Mouse (Mus musculus) forebrain, embryonic 12.5 days (tissue): Measurements from ENCODE around the gene Clic6. TPM values are rescaled to one million over a fixed set of nuclear protein-coding genes. Genes with fewer than 3 reads are reported as not detected.

Experiments used
- ATAC-seq: fragments of 200-750 bp; cut with Nextera tagmentation; 2 replicates; pipeline ENCODE4 v1.8.0; 2017; ENCODE audit warnings: moderate TSS enrichment; ENCODE audit not compliant: low FRiP score
- H3K27ac ChIP-seq: fragments of 300-500 bp; sonication (generic); 2 replicates; pipeline ENCODE4 v1.5.1; 2016; ENCODE audit warnings: mild to moderate bottlenecking
- H3K27me3 ChIP-seq: fragments of 300-500 bp; sonication (generic); 2 replicates; pipeline ENCODE4 v1.6.1; 2016; ENCODE audit warnings: mild to moderate bottlenecking
- H3K36me3 ChIP-seq: fragments of 300-500 bp; sonication (generic); replicated peaks from 2 replicates; pipeline ENCODE4 v1.6.1; 2016; ENCODE audit warnings: mild to moderate bottlenecking
- H3K4me1 ChIP-seq: fragments of 300-500 bp; sonication (generic); 2 replicates; pipeline ENCODE4 v1.6.1; 2016
- H3K4me2 ChIP-seq: fragments of 300-500 bp; sonication (generic); 2 replicates; pipeline ENCODE4 v1.6.1; 2016; ENCODE audit warnings: mild to moderate bottlenecking, moderate library complexity
- H3K4me3 ChIP-seq: fragments of 300-500 bp; sonication (generic); replicated peaks from 2 replicates; pipeline ENCODE4 v1.5.1; 2016; ENCODE audit warnings: mild to moderate bottlenecking
- H3K9ac ChIP-seq: fragments of 300-500 bp; sonication (generic); 2 replicates; pipeline ENCODE4 v1.6.1; 2016; ENCODE audit warnings: mild to moderate bottlenecking
- H3K9me3 ChIP-seq: fragments of 300-500 bp; sonication (generic); 2 replicates; pipeline ENCODE4 v1.6.1; 2016
- WGBS: fragments of 180-500 bp; shearing (Covaris S2); methylation state at CpG from one replicate; pipeline ENCODE4 v1.1.7; 2016; 5-methylcytosine and 5-hydroxymethylcytosine counted together
- polyA plus RNA-seq: library from polyadenylated mRNA; unstranded; fragments of >200 nt; fragmentation: Nextera tagmentation; extraction: Ambion mirVana; gene quantifications from 2 replicates; pipeline ENCODE4 v1.2.1, GENCODE M21; 2016

The Clic6 gene
- polyA plus RNA-seq, result 5.1 and 8.0 TPM in 2 replicates

DNA sequence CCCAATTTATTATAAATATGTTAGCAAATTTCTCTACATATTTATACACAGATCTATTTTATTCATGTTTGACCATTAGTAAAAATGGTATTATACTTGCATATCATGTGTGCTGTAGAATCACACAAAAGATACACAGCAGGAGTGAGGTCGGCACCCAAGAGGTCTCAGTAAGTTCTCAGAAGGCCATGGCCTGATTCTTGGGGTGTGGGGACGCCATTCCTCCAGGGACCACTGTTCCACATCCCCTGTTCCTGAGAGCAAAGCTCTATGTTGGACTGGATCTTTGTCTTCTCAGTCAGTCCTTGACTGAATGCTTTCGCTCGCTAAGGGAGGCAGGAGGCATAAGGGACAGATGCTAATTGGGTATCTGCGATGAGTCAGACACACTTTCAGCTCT is at the start of gene Clic6:
Gene Clic6, plus strand, starts transcription at position 301 of the 400 bp plus-strand sequence.
- Histone ChIP-seq H3K4me1 (no peaks in the 10 kb centered on the region), H3K4me3 (no peak within 1 kb of the TSS), H3K9me3 (no peaks in the 10 kb centered on the region), H3K4me2 (no peak within 1 kb of the TSS), H3K27me3 (0 out of 2 replicates have a peak, but pooled peaks cover 1% of the 10 kb centered on the region), H3K36me3 (no peaks in the 10 kb centered on the region), H3K27ac (no peak within 1 kb of the TSS), H3K9ac (no peak within 1 kb of the TSS)
- WGBS, result 83% methylated on average over 5 of the region's 5 CpGs
- ATAC-seq, result no peak

GRCm38 (mm10) chr16:92439775-92440174 is 45.8 kb upstream of the Clic6 start:
- no peak overlapping the region for H3K4me2 ChIP-seq
- H3K27me3 ChIP-seq, result no peaks in the 10 kb centered on the region
- no peaks in the 10 kb centered on the region for H3K9me3 ChIP-seq
- H3K36me3 ChIP-seq, result no peaks in the 10 kb centered on the region
- peaks cover 19% of the 10 kb centered on the region for H3K4me1 ChIP-seq
- H3K4me3 ChIP-seq, result no peak overlapping the region
- no peak overlapping the region for H3K27ac ChIP-seq
- no peak for ATAC-seq
- H3K9ac ChIP-seq, result no peak overlapping the region
- 67% methylated on average over 2 of the region's 2 CpGs for whole genome bisulfite sequencing

GRCm38 (mm10) chr16:92440229-92440628 is 45.3 kb upstream of the Clic6 start:
- Histone ChIP-seq H3K9me3 (no peaks in the 10 kb centered on the region), H3K27ac (no peak overlapping the region), H3K4me1 (peaks cover 19% of the 10 kb centered on the region), H3K36me3 (no peaks in the 10 kb centered on the region), H3K4me3 (no peak overlapping the region), H3K27me3 (no peaks in the 10 kb centered on the region), H3K9ac (no peak overlapping the region), H3K4me2 (no peak overlapping the region)
- 78% methylated on average over 7 of the region's 8 CpGs for WGBS
- no peak for ATAC-seq

DNA sequence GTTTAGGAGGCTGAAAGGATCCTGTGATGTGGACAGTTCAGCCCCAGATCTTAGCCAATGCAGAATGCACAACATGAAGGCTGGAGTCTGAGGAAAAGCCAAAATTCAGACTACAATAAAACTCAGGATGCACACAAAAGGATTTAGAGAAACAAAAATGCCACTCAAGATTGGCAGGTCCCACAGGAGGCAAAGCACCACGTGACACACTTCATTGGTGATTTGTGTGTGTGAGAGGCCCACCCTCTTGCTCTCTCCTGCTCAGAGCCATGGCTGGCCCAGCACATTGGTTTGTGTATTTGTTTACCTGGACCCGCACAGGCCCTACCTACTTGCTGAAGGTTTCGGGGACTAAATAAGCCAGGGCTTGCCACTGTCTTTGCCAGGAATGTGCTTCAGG is 44.3 kb upstream of the Clic6 start:
- H3K27me3 ChIP-seq, result no peaks in the 10 kb centered on the region
- no peak for ATAC-seq
- 70% methylated on average over 3 of the region's 3 CpGs for WGBS
- no peak overlapping the region for H3K4me2 ChIP-seq
- no peaks in the 10 kb centered on the region for H3K36me3 ChIP-seq
- H3K4me3 ChIP-seq, result no peak overlapping the region
- no peak overlapping the region for H3K27ac ChIP-seq
- no peaks in the 10 kb centered on the region for H3K9me3 ChIP-seq
- H3K4me1 ChIP-seq, result peaks cover 19% of the 10 kb centered on the region
- no peak overlapping the region for H3K9ac ChIP-seq

DNA sequence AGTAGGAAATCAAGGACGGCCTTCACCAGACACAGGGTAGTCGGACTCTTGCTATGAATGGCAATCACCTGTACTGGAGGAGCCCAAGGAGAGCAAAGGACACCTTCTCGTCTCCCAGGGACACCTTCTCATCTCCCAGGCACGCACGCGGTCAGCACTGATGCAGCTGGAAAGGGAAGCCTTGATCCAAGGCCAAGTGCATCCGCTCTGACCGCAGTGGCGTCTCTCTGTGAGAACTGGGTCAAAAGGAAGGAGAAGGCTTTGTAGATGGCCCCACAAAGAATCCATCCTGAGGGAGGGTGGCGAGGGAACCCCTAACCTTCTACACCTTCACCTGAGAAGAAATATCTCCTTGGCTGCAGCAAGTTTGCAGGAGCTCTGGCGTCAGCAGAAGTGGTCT is 43.4 kb upstream of the Clic6 start:
- ATAC-seq, result no peak
- 89% methylated on average over 11 of the region's 11 CpGs for WGBS

GRCm38 (mm10) chr16:92442946-92443345 is 42.6 kb upstream of the Clic6 start:
- 90% methylated on average over 4 of the region's 4 CpGs for WGBS
- H3K9me3 ChIP-seq, result no peaks in the 10 kb centered on the region
- no peak overlapping the region for H3K4me3 ChIP-seq
- H3K27me3 ChIP-seq, result no peaks in the 10 kb centered on the region
- no peaks in the 10 kb centered on the region for H3K36me3 ChIP-seq
- H3K9ac ChIP-seq, result no peak overlapping the region
- no peak overlapping the region for H3K27ac ChIP-seq
- no peak overlapping the region for H3K4me2 ChIP-seq
- ATAC-seq, result no peak
- peaks cover 19% of the 10 kb centered on the region for H3K4me1 ChIP-seq

More for the DNA sequence above, 43.4 kb upstream of the Clic6 start:
- Histone ChIP-seq H3K9me3 (no peaks in the 10 kb centered on the region), H3K9ac (no peak overlapping the region), H3K4me1 (peaks cover 19% of the 10 kb centered on the region), H3K27ac (no peak overlapping the region), H3K4me2 (no peak overlapping the region), H3K36me3 (no peaks in the 10 kb centered on the region), H3K27me3 (no peaks in the 10 kb centered on the region), H3K4me3 (no peak overlapping the region)

- Histone ChIP-seq H3K36me3 (0 out of 2 replicates have a peak, but pooled peaks cover under 1% of the 10 kb centered on the region), H3K4me1 (peaks cover 16% of the 10 kb centered on the region), H3K27me3 (no peaks in the 10 kb centered on the region), H3K9ac (no peak overlapping the region), H3K27ac (no peak overlapping the region), H3K9me3 (no peaks in the 10 kb centered on the region), H3K4me2 (no peak overlapping the region), H3K4me3 (no peak overlapping the region)
- WGBS, result 84% methylated on average over 13 of the region's 13 CpGs
- ATAC-seq, result no peak
These were observed 41.9 kb upstream of the Clic6 start for GRCm38 (mm10) chr16:92443644-92444113.

DNA sequence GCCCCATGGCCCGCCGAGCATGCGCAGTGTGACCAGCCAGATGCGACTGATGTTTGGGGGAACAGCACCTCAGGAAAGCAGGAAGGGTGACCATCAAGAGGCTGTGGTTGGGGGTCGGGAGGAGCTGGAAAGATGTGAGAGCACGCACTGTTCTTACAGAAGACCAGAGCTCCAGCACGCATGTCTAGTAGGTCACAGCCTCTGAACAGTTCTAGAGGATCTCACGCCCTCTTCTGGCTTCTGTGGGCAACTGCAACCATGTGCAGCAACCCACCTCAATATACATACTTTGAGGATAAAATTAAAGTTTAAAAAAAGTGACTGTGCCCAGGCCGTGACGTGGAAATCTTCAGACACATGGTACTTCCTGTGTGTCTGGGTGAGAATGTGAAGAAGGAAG is 40.2 kb upstream of the Clic6 start:
- Histone ChIP-seq H3K36me3 (peaks cover 7% of the 10 kb centered on the region; the same call in 1 of the 2 replicates), H3K4me1 (peaks cover 14% of the 10 kb centered on the region), H3K9ac (no peak overlapping the region), H3K27me3 (no peaks in the 10 kb centered on the region), H3K27ac (no peak overlapping the region), H3K4me2 (no peak overlapping the region), H3K4me3 (no peak overlapping the region), H3K9me3 (no peaks in the 10 kb centered on the region)
- ATAC-seq, result no peak; the same call in 1 of the 2 replicates
- 59% methylated on average over 10 of the region's 10 CpGs for whole genome bisulfite sequencing

- no peaks in the 10 kb centered on the region for H3K27me3 ChIP-seq
- WGBS, result 93% methylated on average over 14 of the region's 14 CpGs
- ATAC-seq, result no peak
These were observed 36.5 kb upstream of the Clic6 start for GRCm38 (mm10) chr16:92449080-92449479.

DNA sequence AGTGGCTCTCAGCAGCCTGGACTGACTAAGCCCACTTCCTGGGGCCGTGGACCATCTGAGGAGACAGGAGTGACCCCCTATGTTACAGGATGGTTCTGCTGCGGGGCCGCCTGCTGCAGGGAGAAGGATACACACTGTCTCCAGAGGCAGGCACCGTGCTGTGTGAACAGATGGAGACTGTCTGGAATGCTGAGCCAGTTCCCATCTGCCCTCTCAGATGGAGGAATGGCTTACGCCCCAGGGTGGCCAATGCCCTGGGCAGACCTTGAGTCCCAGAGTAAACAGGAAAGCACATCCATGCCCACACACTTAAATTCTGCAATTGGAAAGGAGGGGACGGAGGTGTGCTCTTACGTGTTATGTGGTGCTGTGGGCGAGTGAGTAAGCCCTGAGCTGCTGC is 35.2 kb upstream of the Clic6 start:
- H3K27me3 ChIP-seq, result no peaks in the 10 kb centered on the region
- H3K4me2 ChIP-seq, result no peak overlapping the region
- H3K4me1 ChIP-seq, result no peaks in the 10 kb centered on the region
- peaks cover 26% of the 10 kb centered on the region for H3K36me3 ChIP-seq
- 92% methylated on average over 8 of the region's 8 CpGs for WGBS
- H3K9ac ChIP-seq, result no peak overlapping the region
- no peaks in the 10 kb centered on the region for H3K9me3 ChIP-seq
- no peak for ATAC-seq
- H3K27ac ChIP-seq, result no peak overlapping the region
- H3K4me3 ChIP-seq, result no peak overlapping the region

More at GRCm38 (mm10) chr16:92449080-92449479, 36.5 kb upstream of the Clic6 start:
- Histone ChIP-seq H3K9ac (no peak overlapping the region), H3K4me1 (no peaks in the 10 kb centered on the region), H3K27ac (no peak overlapping the region), H3K9me3 (no peaks in the 10 kb centered on the region), H3K4me2 (no peak overlapping the region), H3K36me3 (peaks cover 21% of the 10 kb centered on the region), H3K4me3 (no peak overlapping the region)

- Histone ChIP-seq H3K36me3 (peaks cover 29% of the 10 kb centered on the region), H3K4me2 (no peak overlapping the region), H3K9me3 (no peaks in the 10 kb centered on the region), H3K9ac (no peak overlapping the region), H3K27me3 (no peaks in the 10 kb centered on the region), H3K4me1 (no peaks in the 10 kb centered on the region), H3K27ac (no peak overlapping the region), H3K4me3 (no peak overlapping the region)
- ATAC-seq, result no peak
- 90% methylated on average over 17 of the region's 17 CpGs for WGBS
These were observed 33.9 kb upstream of the Clic6 start for GRCm38 (mm10) chr16:92451516-92452072.

GRCm38 (mm10) chr16:92452609-92453008 is 32.9 kb upstream of the Clic6 start:
- no peaks in the 10 kb centered on the region for H3K9me3 ChIP-seq
- WGBS, result 58% methylated on average over 8 of the region's 8 CpGs

DNA sequence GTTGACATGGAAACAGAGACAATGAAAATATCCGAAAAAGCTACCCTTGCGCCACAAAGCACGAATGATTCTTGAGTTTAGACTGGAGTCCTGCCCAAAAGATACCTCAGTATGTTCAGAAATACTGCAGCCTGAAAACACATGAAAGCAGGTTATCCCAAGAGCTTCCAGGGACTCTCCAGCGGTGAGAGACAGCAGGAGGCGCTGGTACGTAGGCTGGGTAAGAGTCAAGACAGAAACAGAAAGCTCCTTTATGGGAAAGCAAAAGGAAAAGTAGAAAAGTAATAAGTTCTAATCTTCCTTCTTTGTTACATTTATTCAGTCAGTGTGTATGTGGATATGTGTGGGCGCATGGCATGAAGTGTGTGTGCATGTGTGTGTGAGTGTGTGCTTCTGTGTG is 31.5 kb upstream of the Clic6 start:
- 87% methylated on average over 7 of the region's 7 CpGs for WGBS
- Histone ChIP-seq H3K36me3 (peaks cover 24% of the 10 kb centered on the region), H3K4me2 (no peak overlapping the region), H3K9ac (no peak overlapping the region), H3K27ac (no peak overlapping the region), H3K9me3 (no peaks in the 10 kb centered on the region), H3K4me1 (0 out of 2 replicates have a peak, but pooled peaks cover 4% of the 10 kb centered on the region), H3K4me3 (no peak overlapping the region), H3K27me3 (no peaks in the 10 kb centered on the region)
- ATAC-seq, result no peak

More at GRCm38 (mm10) chr16:92452609-92453008, 32.9 kb upstream of the Clic6 start:
- Histone ChIP-seq H3K36me3 (peaks cover 29% of the 10 kb centered on the region), H3K9ac (no peak overlapping the region), H3K27ac (no peak overlapping the region; the same call in 1 of the 2 replicates), H3K4me2 (no peak overlapping the region), H3K4me3 (no peak overlapping the region), H3K27me3 (no peaks in the 10 kb centered on the region), H3K4me1 (0 out of 2 replicates have a peak, but pooled peaks cover 4% of the 10 kb centered on the region)
- ATAC-seq, result no peak
